Mouse (Mus musculus): ENCODE data around the gene Dctn1.

Dctn1 gene

GRCm38 (mm10) chr6:83169872-83170271, 4.2 kb downstream of the Dctn1 start:
- no peak for DNase-seq (ENCODE audit: low read depth)

- DNase-seq (ENCODE audit: low read depth) = no peak
Observed at GRCm38 (mm10) chr6:83171063-83171462, 5.3 kb downstream of the Dctn1 start.

- no peak for DNase-seq (ENCODE audit: low read depth)
Observed at GRCm38 (mm10) chr6:83172240-83172920, 6.7 kb downstream of the Dctn1 start.

GRCm38 (mm10) chr6:83175996-83176395, 10.3 kb downstream of the Dctn1 start:
- DNase-seq (ENCODE audit: low read depth) = no peak

GRCm38 (mm10) chr6:83179390-83180117, 13.8 kb downstream of the Dctn1 start:
- DNase-seq (ENCODE audit: low read depth) = no peak

- no peak for DNase-seq (ENCODE audit: low read depth)
Observed at GRCm38 (mm10) chr6:83180605-83181004, 14.9 kb downstream of the Dctn1 start.

GRCm38 (mm10) chr6:83184858-83185435, 19.2 kb downstream of the Dctn1 start:
- peak; percentile 24 for DNase-seq (ENCODE audit: low read depth)

GRCm38 (mm10) chr6:83185895-83186861, 20.5 kb downstream of the Dctn1 start:
- DNase-seq (ENCODE audit: low read depth) = peak; percentile 58

GRCm38 (mm10) chr6:83186946-83187345, 21.2 kb downstream of the Dctn1 start:
- DNase-seq (ENCODE audit: low read depth) = no peak

- DNase-seq (ENCODE audit: low read depth) = no peak
Observed at GRCm38 (mm10) chr6:83193571-83193970, 27.9 kb downstream of the Dctn1 start.

GRCm38 (mm10) chr6:83197345-83198004, 31.8 kb downstream of the Dctn1 start:
- DNase-seq (ENCODE audit: low read depth) = no peak

GRCm38 (mm10) chr6:83203320-83203719, 37.6 kb downstream of the Dctn1 start:
- DNase-seq (ENCODE audit: low read depth) = no peak

GRCm38 (mm10) chr6:83205851-83206250, 40.1 kb downstream of the Dctn1 start:
- no peak for DNase-seq (ENCODE audit: low read depth)

- DNase-seq (ENCODE audit: low read depth) = no peak
Observed at GRCm38 (mm10) chr6:83206321-83206720, 40.6 kb downstream of the Dctn1 start.

- no peak for DNase-seq (ENCODE audit: low read depth)
Observed at GRCm38 (mm10) chr6:83207361-83208049, 41.8 kb downstream of the Dctn1 start.

- DNase-seq (ENCODE audit: low read depth) = no peak
Observed at GRCm38 (mm10) chr6:83208050-83208400, 42.3 kb downstream of the Dctn1 start.

- DNase-seq (ENCODE audit: low read depth) = no peak
Observed at GRCm38 (mm10) chr6:83210495-83210894, 44.8 kb downstream of the Dctn1 start.

- DNase-seq (ENCODE audit: low read depth) = no peak
Observed at GRCm38 (mm10) chr6:83211526-83211925, 45.8 kb downstream of the Dctn1 start.

GRCm38 (mm10) chr6:83215002-83215666, 49.4 kb downstream of the Dctn1 start:
- DNase-seq (ENCODE audit: low read depth) = peak; percentile 67

- DNase-seq (ENCODE audit: low read depth) = no peak
Observed at GRCm38 (mm10) chr6:83219814-83220213, 54.1 kb downstream of the Dctn1 start, which contains the start of gene Slc4a5. TSS of gene Slc4a5 (plus strand) at chr6:83219828.
